Mouse (Mus musculus): ENCODE data around the gene Rnf151.

DNA sequence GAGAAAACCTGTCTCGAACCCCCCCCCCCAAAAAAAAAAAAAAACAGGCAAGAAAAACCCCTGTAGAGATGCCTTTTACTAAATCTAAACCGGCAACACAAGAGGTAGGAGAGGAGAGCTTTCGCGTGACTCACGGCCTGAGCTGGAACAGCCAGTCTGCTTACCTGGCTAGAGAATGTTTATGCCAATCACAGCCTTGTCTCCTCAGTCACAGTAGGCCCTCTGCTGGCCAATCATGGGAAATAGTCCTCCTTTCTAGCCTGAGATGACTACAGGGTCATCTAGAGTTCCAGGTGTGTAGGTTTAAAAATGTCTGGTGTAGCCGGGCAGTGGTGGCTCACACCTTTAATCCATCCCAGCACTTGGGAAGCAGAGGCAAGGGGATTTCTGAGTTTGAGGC lies 50.4 kb downstream of the Rnf151 start:
- TF ChIP-seq GATA1 (IDR thresholded peaks at IDR 0.05; ENCODE audit: borderline replicate concordance, low read length) (no peak), FLI1 (IDR thresholded peaks at IDR 0.05; ENCODE audit: low read length) (no peak)

Measured in megakaryocyte, embryonic 14.5 days (primary cell).